Mouse (Mus musculus) heart, adult 2 months (tissue): ENCODE data around the gene Pdss2.

Source experiments
- CTCF ChIP-seq: fragments of 200-600 bp; IDR thresholded peaks from 2 replicates; pipeline ENCODE4 v1.8.1; 2022; ENCODE audit warnings: antibody characterized with exemption, mild to moderate bottlenecking, moderate library complexity
- EP300 ChIP-seq: fragments of 200-500 bp; IDR thresholded peaks from 2 replicates; pipeline ENCODE4 v1.6.1; 2011; ENCODE audit warnings: low read depth, low read length, control low read depth; ENCODE audit not compliant: insufficient read depth
- POLR2A ChIP-seq: fragments of 200-500 bp; IDR thresholded peaks from 2 replicates; pipeline ENCODE4 v1.6.1; 2011; ENCODE audit warnings: mild to moderate bottlenecking, low read depth, low read length, control low read depth; ENCODE audit not compliant: insufficient read depth

- TF ChIP-seq CTCF (no peak), POLR2A (no peak), EP300 (no peak)
Observed at GRCm38 (mm10) chr10:43467659-43468058, 246.4 kb downstream of the Pdss2 start.
